Mouse (Mus musculus) ES-E14 (cell line): Measurements from ENCODE around the gene Pisd.

Experiments
- CHD2 ChIP-seq: IDR thresholded peaks from 2 replicates; pipeline ENCODE4 v1.6.1; 2014; ENCODE audit warnings: mild to moderate bottlenecking, low read depth, low read length, inconsistent platforms
- HCFC1 ChIP-seq: IDR thresholded peaks from 2 replicates; pipeline ENCODE4 v1.6.1; 2012; ENCODE audit warnings: low read length, inconsistent platforms, borderline replicate concordance; ENCODE audit not compliant: insufficient read depth
- MAFK ChIP-seq: IDR thresholded peaks from 2 replicates; pipeline ENCODE4 v1.6.1; 2014; ENCODE audit warnings: mild to moderate bottlenecking, low read depth, low read length, inconsistent platforms; ENCODE audit not compliant: insufficient read depth
- ZC3H11A ChIP-seq: IDR thresholded peaks from 2 replicates; pipeline ENCODE4 v1.6.1; 2012; ENCODE audit warnings: low read depth, mild to moderate bottlenecking, inconsistent platforms, low read length, borderline replicate concordance
- ZNF384 ChIP-seq: IDR thresholded peaks from 2 replicates; pipeline ENCODE4 v1.6.1; 2012; ENCODE audit warnings: low read depth, low read length, inconsistent platforms

GRCm38 (mm10) chr5:32718916-32719315, 66.5 kb downstream of the Pisd start:
- TF ChIP-seq ZC3H11A: no peak
- no peak for TF ChIP-seq ZNF384
- TF ChIP-seq CHD2: no peak
- no peak for TF ChIP-seq MAFK
- no peak for TF ChIP-seq HCFC1
